Mouse (Mus musculus) liver, embryonic 14.5 days (tissue): ENCODE data around the gene Vars.

Source experiments
- CTCF ChIP-seq: IDR thresholded peaks from 2 replicates; pipeline ENCODE4 v1.5.1; 2016; ENCODE audit warnings: antibody characterized with exemption, low read depth, control low read depth
- EP300 ChIP-seq: IDR thresholded peaks from 2 replicates; pipeline ENCODE4 v1.6.1; 2016; ENCODE audit warnings: antibody characterized with exemption, low read depth

DNA sequence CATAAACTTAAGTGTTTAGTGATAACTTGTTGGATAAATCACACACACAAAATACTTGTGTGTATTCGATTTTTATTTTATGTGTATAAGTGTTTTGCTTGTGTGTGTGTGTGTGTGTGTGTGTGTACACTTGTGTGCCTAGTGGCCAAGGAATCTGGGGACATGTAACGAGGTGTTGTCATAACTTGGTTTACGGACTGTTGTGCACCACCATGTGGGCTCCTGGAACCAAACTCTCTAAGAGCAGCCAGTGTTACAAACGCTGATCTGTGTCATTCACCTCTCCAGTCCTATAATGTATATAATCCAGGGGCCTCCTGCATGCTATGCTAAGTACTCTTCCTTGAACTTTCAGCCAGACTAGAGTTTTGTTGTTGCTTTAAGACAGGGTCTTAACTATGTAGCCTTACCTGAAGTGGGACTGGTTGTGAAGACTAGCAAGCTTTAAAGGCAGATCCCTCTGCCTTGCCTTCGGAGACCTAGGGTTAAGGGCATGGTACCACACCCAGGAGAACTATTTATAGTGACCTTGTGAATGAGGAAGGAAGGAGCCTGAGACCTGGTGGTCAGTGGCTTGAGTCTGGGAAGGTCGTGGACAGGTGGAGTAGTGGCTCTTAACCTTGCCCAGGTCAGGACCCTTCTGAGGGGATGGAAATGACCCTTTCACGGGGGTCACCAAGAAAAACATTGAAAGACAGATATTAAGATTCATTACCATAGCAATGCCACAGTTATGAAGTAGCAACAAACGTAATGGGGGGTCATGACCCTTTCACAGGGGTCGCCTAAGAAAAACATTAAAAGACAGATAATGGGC lies 2.4 kb downstream of the Vars start:
- TF ChIP-seq CTCF (no peak), EP300 (no peak)
